8 mouse cellular contexts compared by ENCODE assay signal in genomic region chr16:72649314-72649713, GRCm38 (mm10).
DNase-seq lines count a peak whose midpoint lies in the region; ATAC-seq and TF ChIP-seq lines count a peak whose summit lies in the region.

No protein-coding gene starts in this region.

- ATAC-seq in heart, embryonic 13.5 days (ENCODE audit: extremely low read depth, insufficient number of reproducible peaks, low FRiP score, low TSS enrichment) = no peak
- no peak for ATAC-seq in midbrain, postnatal 0 days (ENCODE audit: low FRiP score)

- no peaks in the 10 kb centered on the region for H3K27me3 ChIP-seq in heart, embryonic 13.5 days (replicated peaks)
- H3K27me3 ChIP-seq in midbrain, postnatal 0 days (ENCODE audit: insufficient read depth, low read length) = no peaks in the 10 kb centered on the region

- WGBS in heart, embryonic 13.5 days = 42% methylated on average over 4 of the region's 4 CpGs
- WGBS in midbrain, postnatal 0 days = 46% methylated on average over 4 of the region's 4 CpGs

- H3K27ac ChIP-seq in heart, embryonic 13.5 days (replicated peaks) = no peak overlapping the region
- no peak overlapping the region for H3K27ac ChIP-seq in midbrain, postnatal 0 days (ENCODE audit: low read depth, low read length)

- H3K36me3 ChIP-seq in heart, embryonic 13.5 days = no peaks in the 10 kb centered on the region
- no peaks in the 10 kb centered on the region for H3K36me3 ChIP-seq in midbrain, postnatal 0 days (ENCODE audit: insufficient read depth, low read length)

- no peaks in the 10 kb centered on the region for H3K9me3 ChIP-seq in heart, embryonic 13.5 days
- H3K9me3 ChIP-seq in midbrain, postnatal 0 days (ENCODE audit: low read length) = no peaks in the 10 kb centered on the region

- H3K4me2 ChIP-seq in heart, embryonic 13.5 days = peak overlapping the region; percentile 58
- no peak overlapping the region for H3K4me2 ChIP-seq in midbrain, postnatal 0 days (ENCODE audit: low read depth, low read length, poor library complexity, severe bottlenecking)

- intact Hi-C loops in left cerebral cortex, postnatal 14 days (cut with DNase I) = no loop called here

- 0 out of 2 replicates have a peak overlapping the region, but pooled peaks have one; percentile 24 for H3K9ac ChIP-seq in heart, embryonic 13.5 days
- H3K9ac ChIP-seq in midbrain, postnatal 0 days (replicated peaks; ENCODE audit: low read length, poor library complexity, severe bottlenecking) = no peak overlapping the region

- TF ChIP-seq CTCF in midbrain, postnatal 0 days (IDR thresholded peaks at IDR 0.05) = peak; percentile 66

- peak overlapping the region; percentile 24; the same call in 1 of the 2 replicates for H3K4me3 ChIP-seq in heart, embryonic 13.5 days
- no peak overlapping the region for H3K4me3 ChIP-seq in midbrain, postnatal 0 days (ENCODE audit: low read depth, low read length)

- peak; percentile 21 to 65 for DNase-seq in frontal cortex, adult 2 months (ENCODE audit: extremely low spot score in 1 of 2, low spot score in 1 of 2)
- no peak for DNase-seq in frontal cortex, postnatal 25 days (ENCODE audit: low spot score in 2 of 2)
- DNase-seq in 416B (ENCODE audit: low read depth) = peak; percentile 31
- peak; percentile 70 for DNase-seq in cerebellum, postnatal 14 days
- peak; percentile 23 to 27 for DNase-seq in left cerebral cortex, postnatal 14 days (ENCODE audit: low spot score in 2 of 2)
- DNase-seq in midbrain, postnatal 0 days (ENCODE audit: low spot score) = peak; percentile 68
- no peak for DNase-seq in right cerebral cortex, postnatal 36 days (ENCODE audit: low spot score in 2 of 2)

- no peaks in the 10 kb centered on the region for H3K4me1 ChIP-seq in heart, embryonic 13.5 days
- no peaks in the 10 kb centered on the region for H3K4me1 ChIP-seq in midbrain, postnatal 0 days (ENCODE audit: insufficient read depth, low read length)

Comparison
In these comparisons a context has a peak if more than half of its experiments do, and no peak if none do; other contexts are left out.
1. DNase-seq: peak in frontal cortex, adult 2 months (2 of 2), 416B (single experiment), cerebellum, postnatal 14 days (2 of 2), left cerebral cortex, postnatal 14 days (2 of 2) and midbrain, postnatal 0 days (single experiment); none in frontal cortex, postnatal 25 days (0 of 2) and right cerebral cortex, postnatal 36 days (0 of 2).